Mouse (Mus musculus) large intestine, adult 2 months (tissue): Measurements from ENCODE around the gene Dok3. TPM values are rescaled to one million over a fixed set of nuclear protein-coding genes. Genes with fewer than 3 reads are reported as not detected.

Source experiments
- DNase-seq: peaks from one replicate; pipeline ENCODE4 v3.0.0-alpha.2; 2012; ENCODE audit warnings: low read depth, low spot score
- WGBS: fragments of 180-500 bp; shearing (Covaris S2); methylation state at CpG from one replicate; pipeline ENCODE4 v1.1.7; 2018; 5-methylcytosine and 5-hydroxymethylcytosine counted together
- polyA plus RNA-seq: library from polyadenylated mRNA; depleted of rRNA; stranded (reverse); fragments of >200 nt; gene quantifications from 2 replicates; pipeline ENCODE4 v1.2.3, GENCODE M21; 2012; rRNA removed

Gene Dok3
- polyA plus RNA-seq, 1 experiment, result 20.3 TPM

GRCm38 (mm10) chr13:55484520-55485088 is 44.5 kb downstream of the Dok3 start:
- 45% methylated on average over 7 of the region's 7 CpGs for WGBS
- DNase-seq, result no peak

GRCm38 (mm10) chr13:55483593-55483992 is 45.5 kb downstream of the Dok3 start:
- WGBS, result 60% methylated on average over 15 of the region's 15 CpGs
- DNase-seq, result no peak

- no peak for DNase-seq
- 49% methylated on average over 9 of the region's 9 CpGs for WGBS
Observed at GRCm38 (mm10) chr13:55483071-55483470, 46.0 kb downstream of the Dok3 start.

- 73% methylated on average over 7 of the region's 7 CpGs for WGBS
- no peak for DNase-seq
Observed at GRCm38 (mm10) chr13:55482542-55482941, 46.6 kb downstream of the Dok3 start.

- DNase-seq, result no peak
Observed at GRCm38 (mm10) chr13:55479929-55480328, 49.2 kb downstream of the Dok3 start.

- DNase-seq, result no peak
- WGBS, result 57% methylated on average over 7 of the region's 7 CpGs
Observed at GRCm38 (mm10) chr13:55479008-55479407, 50.1 kb downstream of the Dok3 start.

GRCm38 (mm10) chr13:55478036-55478435 is 51.1 kb downstream of the Dok3 start:
- no peak for DNase-seq
- WGBS, result 53% methylated on average over 5 of the region's 5 CpGs

GRCm38 (mm10) chr13:55477492-55477891 is 51.6 kb downstream of the Dok3 start:
- WGBS, result 57% methylated on average over 16 of the region's 16 CpGs
- DNase-seq, result no peak

GRCm38 (mm10) chr13:55476256-55476655 is 52.8 kb downstream of the Dok3 start:
- DNase-seq, result no peak
- WGBS, result 82% methylated on average over 8 of the region's 8 CpGs

GRCm38 (mm10) chr13:55475750-55476149 is 53.3 kb downstream of the Dok3 start:
- 82% methylated on average over 5 of the region's 5 CpGs for WGBS
- DNase-seq, result no peak

- no peak for DNase-seq
- 31% methylated on average over 5 of the region's 5 CpGs for WGBS
Observed at GRCm38 (mm10) chr13:55474621-55475069, 54.5 kb downstream of the Dok3 start.

GRCm38 (mm10) chr13:55473961-55474360 is 55.1 kb downstream of the Dok3 start:
- no peak for DNase-seq
- WGBS, result 50% methylated on average over 11 of the region's 11 CpGs

Other genes with a start within 250 kb of the Dok3 start
- gene Prelid1, start 208.8 kb downstream of the Dok3 start, polyA plus RNA-seq, result 778 and 779 TPM in 2 replicates
- gene Rab24, start 207.3 kb downstream of the Dok3 start, polyA plus RNA-seq, result 85.0 and 92.2 TPM in 2 replicates
- gene Mxd3, start 199.5 kb downstream of the Dok3 start, polyA plus RNA-seq, result 10.0 and 11.4 TPM in 2 replicates
- gene Lman2, start 166.5 kb downstream of the Dok3 start, polyA plus RNA-seq, result 125 and 147 TPM in 2 replicates
- 8.9 and 10.6 TPM in 2 replicates for gene Rgs14, start 159.6 kb downstream of the Dok3 start, polyA plus RNA-seq
- 1.0 and 1.4 TPM in 2 replicates for gene Slc34a1, start 131.1 kb downstream of the Dok3 start, polyA plus RNA-seq
- not detected in 2 replicates for gene Pfn3, start 114.1 kb downstream of the Dok3 start, polyA plus RNA-seq
- 0.06 and 0.60 TPM in 2 replicates for gene F12, start 102.5 kb downstream of the Dok3 start, polyA plus RNA-seq
- 56.4 and 63.8 TPM in 2 replicates for gene Grk6, start 84.2 kb downstream of the Dok3 start, polyA plus RNA-seq
- 2.2 and 2.5 TPM in 2 replicates for gene Prr7, start 65.0 kb downstream of the Dok3 start, polyA plus RNA-seq
- gene Dbn1, start 41.2 kb downstream of the Dok3 start, polyA plus RNA-seq, result 8.0 and 8.2 TPM in 2 replicates
- gene Pdlim7, start 15.6 kb downstream of the Dok3 start, polyA plus RNA-seq, result 72.4 and 77.3 TPM in 2 replicates
- gene Ddx41, start 7.4 kb upstream of the Dok3 start, polyA plus RNA-seq, result 48.3 and 53.7 TPM in 2 replicates
- gene Fam193b, start 41.8 kb upstream of the Dok3 start, polyA plus RNA-seq, result 59.6 and 62.7 TPM in 2 replicates
- gene Tmed9, start 44.4 kb upstream of the Dok3 start, polyA plus RNA-seq, result 86.6 and 105 TPM in 2 replicates
- 19.0 and 21.8 TPM in 2 replicates for gene B4galt7, start 70.6 kb upstream of the Dok3 start, polyA plus RNA-seq
- 17.6 TPM in 2 replicates for gene Caml, start 93.7 kb upstream of the Dok3 start, polyA plus RNA-seq
- 8.4 and 13.6 TPM in 2 replicates for gene Ddx46, start 105.7 kb upstream of the Dok3 start, polyA plus RNA-seq
- gene B230219D22Rik, start 163.8 kb upstream of the Dok3 start, polyA plus RNA-seq, result 12.1 and 18.5 TPM in 2 replicates
- gene Txndc15, start 185.4 kb upstream of the Dok3 start, polyA plus RNA-seq, result 23.9 and 28.5 TPM in 2 replicates
- 28.3 and 41.6 TPM in 2 replicates for gene Pcbd2, start 198.1 kb upstream of the Dok3 start, polyA plus RNA-seq